Mouse (Mus musculus): ENCODE measurements around the gene C77080. TPM values are rescaled to one million over a fixed set of nuclear protein-coding genes. Genes with fewer than 3 reads are reported as not detected.
A peak's percentile ranks its signal among the peaks of the same experiment; 100 is the strongest.

Gene C77080
- polyA plus RNA-seq, 1 experiment from 2014 or later: 0.85 TPM

GRCm38 (mm10) chr4:129237843-129238441, 23.3 kb downstream of the C77080 start:
- WGBS (ENCODE audit: insufficient replicate concordance): 23% methylated on average over 21 of the region's 21 CpGs
- Histone ChIP-seq H3K27me3 (ENCODE audit: control insufficient read depth, insufficient read depth, low read depth, low read length) (peaks cover 31% of the 10 kb centered on the region), H3K4me3 (ENCODE audit: low read depth, low read length) (no peak overlapping the region), H3K9ac (ENCODE audit: low read depth, low read length) (no peak overlapping the region), H3K36me3 (ENCODE audit: control insufficient read depth, insufficient read depth) (no peaks in the 10 kb centered on the region), H3K4me2 (ENCODE audit: low read depth, low read length) (no peak overlapping the region; the same call in 1 of the 2 replicates), H3K27ac (ENCODE audit: low read length) (no peak overlapping the region), H3K9me3 (replicated peaks; ENCODE audit: control insufficient read depth, low read length) (no peaks in the 10 kb centered on the region), H3K4me1 (ENCODE audit: control insufficient read depth, low read depth, low read length) (peaks cover 50% of the 10 kb centered on the region)
- no peak for ATAC-seq (ENCODE audit: low read depth)

GRCm38 (mm10) chr4:129236236-129236813, 24.9 kb downstream of the C77080 start:
- ATAC-seq (ENCODE audit: low read depth): no peak
- 61% methylated on average over 8 of the region's 8 CpGs for WGBS (ENCODE audit: insufficient replicate concordance)
- Histone ChIP-seq H3K4me1 (ENCODE audit: control insufficient read depth, low read depth, low read length) (peaks cover 66% of the 10 kb centered on the region), H3K4me2 (ENCODE audit: low read depth, low read length) (no peak overlapping the region), H3K9ac (ENCODE audit: low read depth, low read length) (peak overlapping the region; percentile 40; the same call in 1 of the 2 replicates), H3K27ac (ENCODE audit: low read length) (peak overlapping the region; percentile 71; the same call in 1 of the 2 replicates), H3K36me3 (ENCODE audit: control insufficient read depth, insufficient read depth) (no peaks in the 10 kb centered on the region), H3K9me3 (replicated peaks; ENCODE audit: control insufficient read depth, low read length) (no peaks in the 10 kb centered on the region), H3K4me3 (ENCODE audit: low read depth, low read length) (no peak overlapping the region), H3K27me3 (ENCODE audit: control insufficient read depth, insufficient read depth, low read depth, low read length) (peaks cover 31% of the 10 kb centered on the region)

DNA sequence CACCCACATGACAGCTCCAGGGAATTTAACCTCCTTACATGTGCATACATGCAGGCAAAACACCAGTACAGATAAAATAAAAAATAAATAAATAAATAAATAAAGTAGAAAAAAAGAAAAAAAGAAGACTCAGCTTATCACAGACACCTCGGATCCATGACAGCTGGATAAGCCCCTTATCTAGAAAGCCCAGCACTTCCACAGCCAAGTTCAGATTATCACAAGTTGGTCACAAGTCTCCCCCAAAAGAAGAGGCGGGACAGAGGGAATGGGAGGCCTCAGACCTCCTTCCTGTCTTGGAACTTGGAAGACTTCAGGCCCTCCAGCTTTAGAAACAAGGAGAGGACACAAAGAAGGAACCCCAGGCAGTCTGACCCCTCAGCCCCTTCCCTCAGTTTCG, 26.1 kb downstream of the C77080 start:
- WGBS (ENCODE audit: insufficient replicate concordance): 32% methylated on average over 3 of the region's 3 CpGs
- H3K9ac ChIP-seq (ENCODE audit: low read depth, low read length): peak overlapping the region; percentile 40
- H3K9me3 ChIP-seq (replicated peaks; ENCODE audit: control insufficient read depth, low read length): no peaks in the 10 kb centered on the region
- peaks cover 74% of the 10 kb centered on the region for H3K4me1 ChIP-seq (ENCODE audit: control insufficient read depth, low read depth, low read length)
- peak overlapping the region; percentile 78 for H3K27ac ChIP-seq (ENCODE audit: low read length)
- H3K4me2 ChIP-seq (ENCODE audit: low read depth, low read length): peak overlapping the region; percentile 30
- H3K27me3 ChIP-seq (ENCODE audit: control insufficient read depth, insufficient read depth, low read depth, low read length): peaks cover 26% of the 10 kb centered on the region
- ATAC-seq (ENCODE audit: low read depth): peak; percentile 70
- H3K4me3 ChIP-seq (ENCODE audit: low read depth, low read length): no peak overlapping the region
- H3K36me3 ChIP-seq (ENCODE audit: control insufficient read depth, insufficient read depth): no peaks in the 10 kb centered on the region

DNA sequence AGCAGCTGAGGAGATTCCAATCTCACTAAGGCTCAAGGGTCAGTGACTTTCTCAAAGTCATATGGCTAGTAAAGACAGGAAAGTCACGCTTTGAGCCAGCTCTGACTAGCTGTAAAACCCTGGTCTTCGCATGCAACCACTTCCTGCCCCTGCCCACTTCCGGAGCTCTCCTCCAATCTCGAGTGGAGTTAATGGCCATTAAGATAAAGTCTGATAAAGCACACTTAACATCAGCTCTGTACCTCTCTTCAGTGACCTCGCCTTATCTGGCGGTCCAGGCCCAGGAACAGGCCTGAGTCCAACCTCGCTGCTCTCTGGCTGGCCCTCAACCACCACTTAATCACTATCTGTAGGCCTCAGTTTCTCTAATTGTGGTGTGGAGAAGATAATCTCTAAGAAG, 26.7 kb downstream of the C77080 start:
- WGBS (ENCODE audit: insufficient replicate concordance): 5% methylated on average over 7 of the region's 7 CpGs
- Histone ChIP-seq H3K36me3 (ENCODE audit: control insufficient read depth, insufficient read depth) (no peaks in the 10 kb centered on the region), H3K9me3 (replicated peaks; ENCODE audit: control insufficient read depth, low read length) (no peaks in the 10 kb centered on the region), H3K27ac (ENCODE audit: low read length) (peak overlapping the region; percentile 78), H3K9ac (ENCODE audit: low read depth, low read length) (no peak overlapping the region), H3K27me3 (ENCODE audit: control insufficient read depth, insufficient read depth, low read depth, low read length) (peaks cover 21% of the 10 kb centered on the region), H3K4me2 (ENCODE audit: low read depth, low read length) (peak overlapping the region; percentile 30), H3K4me3 (ENCODE audit: low read depth, low read length) (no peak overlapping the region), H3K4me1 (ENCODE audit: control insufficient read depth, low read depth, low read length) (peaks cover 71% of the 10 kb centered on the region)
- ATAC-seq (ENCODE audit: low read depth): peak; percentile 80

- Histone ChIP-seq H3K9me3 (replicated peaks; ENCODE audit: control insufficient read depth, low read length) (no peaks in the 10 kb centered on the region), H3K27ac (ENCODE audit: low read length) (no peak overlapping the region), H3K27me3 (ENCODE audit: control insufficient read depth, insufficient read depth, low read depth, low read length) (peaks cover 14% of the 10 kb centered on the region), H3K4me2 (ENCODE audit: low read depth, low read length) (no peak overlapping the region), H3K36me3 (ENCODE audit: control insufficient read depth, insufficient read depth) (no peaks in the 10 kb centered on the region), H3K4me3 (ENCODE audit: low read depth, low read length) (no peak overlapping the region), H3K9ac (ENCODE audit: low read depth, low read length) (no peak overlapping the region), H3K4me1 (ENCODE audit: control insufficient read depth, low read depth, low read length) (peaks cover 59% of the 10 kb centered on the region)
- WGBS (ENCODE audit: insufficient replicate concordance): 77% methylated on average over 9 of the region's 9 CpGs
- ATAC-seq (ENCODE audit: low read depth): no peak
These were observed 28.4 kb downstream of the C77080 start for GRCm38 (mm10) chr4:129232561-129233360.

GRCm38 (mm10) chr4:129231594-129232450, 29.4 kb downstream of the C77080 start:
- no peaks in the 10 kb centered on the region for H3K9me3 ChIP-seq (replicated peaks; ENCODE audit: control insufficient read depth, low read length)
- H3K36me3 ChIP-seq (ENCODE audit: control insufficient read depth, insufficient read depth): no peaks in the 10 kb centered on the region
- 0 out of 2 replicates have a peak overlapping the region, but pooled peaks have one; percentile 6 for H3K4me2 ChIP-seq (ENCODE audit: low read depth, low read length)
- WGBS (ENCODE audit: insufficient replicate concordance): 63% methylated on average over 12 of the region's 12 CpGs
- H3K27me3 ChIP-seq (ENCODE audit: control insufficient read depth, insufficient read depth, low read depth, low read length): peaks cover 18% of the 10 kb centered on the region
- no peak overlapping the region for H3K27ac ChIP-seq (ENCODE audit: low read length)
- no peak overlapping the region for H3K4me3 ChIP-seq (ENCODE audit: low read depth, low read length)
- 0 out of 2 replicates have a peak, but pooled peaks have one; percentile 9 for ATAC-seq (ENCODE audit: low read depth)
- H3K4me1 ChIP-seq (ENCODE audit: control insufficient read depth, low read depth, low read length): peaks cover 59% of the 10 kb centered on the region
- peak overlapping the region; percentile 44 for H3K9ac ChIP-seq (ENCODE audit: low read depth, low read length)

DNA sequence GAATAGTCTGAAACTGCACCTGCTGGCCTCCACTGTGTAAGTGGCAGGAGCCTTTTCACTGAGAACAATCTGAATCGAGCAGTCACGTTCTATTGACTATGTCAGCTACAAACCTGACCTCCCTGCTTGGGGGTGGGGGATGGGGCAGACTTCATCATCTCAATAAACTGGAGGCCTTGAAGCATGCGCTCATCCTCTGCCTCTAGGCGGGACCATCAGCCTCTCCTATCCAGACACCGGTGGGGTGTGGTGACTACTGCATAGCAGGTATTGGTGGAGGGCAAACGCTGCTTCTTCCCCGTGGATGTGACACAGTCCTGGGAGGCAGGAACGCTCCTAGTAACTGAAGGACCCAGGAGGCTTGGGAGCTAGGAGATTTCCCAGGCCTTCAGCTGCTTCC, 30.3 kb downstream of the C77080 start:
- Histone ChIP-seq H3K4me3 (ENCODE audit: low read depth, low read length) (no peak overlapping the region), H3K4me2 (ENCODE audit: low read depth, low read length) (no peak overlapping the region), H3K9me3 (replicated peaks; ENCODE audit: control insufficient read depth, low read length) (no peaks in the 10 kb centered on the region), H3K27ac (ENCODE audit: low read length) (no peak overlapping the region), H3K36me3 (ENCODE audit: control insufficient read depth, insufficient read depth) (no peaks in the 10 kb centered on the region), H3K27me3 (ENCODE audit: control insufficient read depth, insufficient read depth, low read depth, low read length) (peaks cover 25% of the 10 kb centered on the region), H3K4me1 (ENCODE audit: control insufficient read depth, low read depth, low read length) (peaks cover 56% of the 10 kb centered on the region), H3K9ac (ENCODE audit: low read depth, low read length) (no peak overlapping the region)
- WGBS (ENCODE audit: insufficient replicate concordance): 43% methylated on average over 8 of the region's 8 CpGs
- ATAC-seq (ENCODE audit: low read depth): no peak

GRCm38 (mm10) chr4:129227985-129228381, 33.2 kb downstream of the C77080 start:
- H3K9ac ChIP-seq (ENCODE audit: low read depth, low read length): no peak overlapping the region
- peaks cover 52% of the 10 kb centered on the region for H3K27me3 ChIP-seq (ENCODE audit: control insufficient read depth, insufficient read depth, low read depth, low read length)
- ATAC-seq (ENCODE audit: low read depth): no peak
- H3K36me3 ChIP-seq (ENCODE audit: control insufficient read depth, insufficient read depth): no peaks in the 10 kb centered on the region
- WGBS (ENCODE audit: insufficient replicate concordance): 53% methylated on average over 8 of the region's 8 CpGs
- no peak overlapping the region for H3K4me2 ChIP-seq (ENCODE audit: low read depth, low read length)
- H3K4me1 ChIP-seq (ENCODE audit: control insufficient read depth, low read depth, low read length): peaks cover 34% of the 10 kb centered on the region
- H3K4me3 ChIP-seq (ENCODE audit: low read depth, low read length): no peak overlapping the region
- H3K9me3 ChIP-seq (replicated peaks; ENCODE audit: control insufficient read depth, low read length): no peaks in the 10 kb centered on the region
- H3K27ac ChIP-seq (ENCODE audit: low read length): no peak overlapping the region

Data from liver, embryonic 16.5 days (tissue).